Mouse (Mus musculus) hindbrain, embryonic 10.5 days (tissue): Measurements from ENCODE around the gene Rhbdl2. TPM values are rescaled to one million over a fixed set of nuclear protein-coding genes. Genes with fewer than 3 reads are reported as not detected.

Source experiments
- DNase-seq: peaks from one replicate; pipeline ENCODE4 v3.0.0-alpha.2; 2017; ENCODE audit warnings: low spot score
- H3K27ac ChIP-seq: fragments of 300-500 bp; sonication (generic); 2 replicates; pipeline ENCODE4 v1.5.1; 2016; ENCODE audit warnings: mild to moderate bottlenecking, moderate library complexity
- H3K27me3 ChIP-seq: fragments of 300-500 bp; sonication (generic); 2 replicates; pipeline ENCODE4 v1.6.1; 2016; ENCODE audit warnings: mild to moderate bottlenecking; ENCODE audit not compliant: poor library complexity, insufficient read depth, severe bottlenecking
- H3K36me3 ChIP-seq: fragments of 300-500 bp; sonication (generic); 2 replicates; pipeline ENCODE4 v1.6.1; 2016; ENCODE audit warnings: mild to moderate bottlenecking, moderate library complexity
- H3K4me1 ChIP-seq: fragments of 300-500 bp; sonication (generic); replicated peaks from 2 replicates; pipeline ENCODE4 v1.6.1; 2016; ENCODE audit warnings: mild to moderate bottlenecking
- H3K4me3 ChIP-seq: fragments of 300-500 bp; sonication (generic); 2 replicates; pipeline ENCODE4 v1.5.1; 2016; ENCODE audit warnings: mild to moderate bottlenecking, moderate library complexity
- H3K9me3 ChIP-seq: fragments of 300-500 bp; sonication (generic); 2 replicates; pipeline ENCODE4 v1.6.1; 2016; ENCODE audit warnings: mild to moderate bottlenecking, moderate library complexity
- WGBS: fragments of 180-500 bp; shearing (Covaris S2); methylation state at CpG from one replicate; pipeline ENCODE4 v1.1.7; 2016; 5-methylcytosine and 5-hydroxymethylcytosine counted together
- polyA plus RNA-seq: library from polyadenylated mRNA; unstranded; fragments of >200 nt; fragmentation: Nextera tagmentation; extraction: Ambion mirVana; gene quantifications from 2 replicates; pipeline ENCODE4 v1.2.1, GENCODE M21; 2016

Gene Rhbdl2
- polyA plus RNA-seq, 1 experiment from 2014 or later, result 0.38 TPM

DNA sequence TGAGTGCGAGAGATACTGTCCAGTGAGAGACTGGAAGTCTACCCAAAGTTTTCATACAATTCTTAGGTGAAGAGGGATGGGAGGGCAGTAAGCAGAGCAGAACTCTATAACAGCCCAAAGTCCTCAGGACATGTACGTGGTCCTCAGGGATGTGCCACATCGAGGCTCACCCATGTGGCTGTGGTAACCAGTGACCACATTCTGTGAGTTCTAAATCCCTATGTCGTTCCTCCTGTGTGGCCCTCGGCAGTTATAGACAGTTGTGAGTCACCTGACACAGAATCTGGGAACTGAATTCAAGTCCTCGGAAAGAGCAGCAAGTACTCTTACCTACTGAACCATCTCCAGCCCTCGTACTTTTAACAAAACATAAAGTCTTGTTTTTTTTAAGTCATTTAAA is 70.4 kb downstream of the Rhbdl2 start:
- no peak overlapping the region for H3K4me3 ChIP-seq

DNA sequence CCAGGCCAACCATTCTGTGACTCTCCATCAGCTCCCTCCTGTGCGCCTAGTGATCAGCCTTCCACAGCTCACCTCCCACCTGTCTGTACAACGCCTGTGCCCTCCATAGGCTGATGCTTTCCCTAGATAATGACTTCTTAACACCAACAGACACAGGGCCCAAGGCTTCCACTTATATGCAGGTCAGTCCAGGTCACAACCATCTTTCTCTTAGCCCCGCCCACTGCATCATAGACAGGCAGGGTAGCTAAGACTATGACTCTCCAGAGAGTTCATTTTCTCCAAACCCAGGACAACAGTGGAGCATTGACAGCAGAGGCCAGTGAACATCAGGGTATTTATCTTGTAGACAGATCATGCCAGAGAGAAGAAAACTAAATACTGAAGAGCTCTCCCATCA is 71.7 kb downstream of the Rhbdl2 start, which contains the start of gene 4933427I04Rik:
TSS of gene 4933427I04Rik (plus strand) at position 301 of the 400 bp plus-strand sequence.
- no peak for DNase-seq

More for the DNA sequence above, 70.4 kb downstream of the Rhbdl2 start:
- 91% methylated on average over 7 of the region's 7 CpGs for WGBS
- no peaks in the 10 kb centered on the region for H3K27me3 ChIP-seq
- H3K27ac ChIP-seq, result no peak overlapping the region
- no peak for DNase-seq
- H3K4me1 ChIP-seq, result no peaks in the 10 kb centered on the region
- no peaks in the 10 kb centered on the region for H3K36me3 ChIP-seq
- no peaks in the 10 kb centered on the region for H3K9me3 ChIP-seq

DNA sequence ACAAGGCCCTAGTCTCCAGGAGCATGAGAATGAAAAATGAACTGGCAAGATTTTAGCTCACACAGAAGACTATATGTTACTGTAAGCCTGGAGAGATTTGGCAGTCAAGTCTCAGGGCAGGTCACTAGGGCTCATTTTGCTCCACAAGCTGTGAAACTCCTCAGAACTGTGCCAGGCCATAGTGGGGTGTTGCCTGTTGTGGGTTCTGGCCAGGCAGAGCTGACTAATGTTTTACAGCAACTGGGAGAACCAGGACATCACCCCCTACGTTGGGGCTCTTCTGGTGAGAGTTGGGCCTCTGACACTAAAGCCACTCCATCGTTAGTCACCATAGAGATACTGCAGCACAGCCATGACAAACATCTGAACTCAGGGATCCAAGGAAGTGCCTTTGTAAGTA is 72.1 kb downstream of the Rhbdl2 start:
- H3K4me3 ChIP-seq, result no peak overlapping the region
- H3K27ac ChIP-seq, result no peak overlapping the region
- H3K36me3 ChIP-seq, result no peaks in the 10 kb centered on the region
- WGBS, result 65% methylated on average over 2 of the region's 2 CpGs
- DNase-seq, result no peak
- H3K9me3 ChIP-seq, result no peaks in the 10 kb centered on the region
- H3K27me3 ChIP-seq, result no peaks in the 10 kb centered on the region
- no peaks in the 10 kb centered on the region for H3K4me1 ChIP-seq

More for the DNA sequence above, 71.7 kb downstream of the Rhbdl2 start, which contains the start of gene 4933427I04Rik:
- no peaks in the 10 kb centered on the region for H3K4me1 ChIP-seq
- no peak within 1 kb of the TSS for H3K4me3 ChIP-seq
- no peaks in the 10 kb centered on the region for H3K36me3 ChIP-seq
- no peaks in the 10 kb centered on the region for H3K27me3 ChIP-seq
- no peak within 1 kb of the TSS for H3K27ac ChIP-seq
- H3K9me3 ChIP-seq, result no peaks in the 10 kb centered on the region
- 81% methylated on average over 3 of the region's 3 CpGs for WGBS

DNA sequence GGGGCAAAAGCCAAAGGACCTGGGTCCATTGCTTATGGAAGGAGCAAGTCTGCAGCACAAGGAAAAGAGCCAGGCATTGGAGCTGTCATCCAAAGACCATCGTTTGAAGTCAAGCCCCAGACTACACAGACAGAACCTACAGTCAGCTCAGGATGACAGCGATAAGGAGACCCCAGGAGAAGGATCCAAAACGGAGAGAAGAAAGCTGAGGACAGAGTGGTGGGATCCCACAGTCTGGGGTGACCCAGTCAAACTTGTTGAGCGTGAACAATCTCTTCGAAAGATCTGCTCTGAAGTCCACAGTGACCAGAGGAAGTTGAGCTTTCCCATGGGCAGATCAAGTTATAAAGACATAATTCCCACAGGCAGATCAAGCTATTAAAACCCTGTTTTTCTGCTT is 72.9 kb downstream of the Rhbdl2 start:
- H3K4me1 ChIP-seq, result no peaks in the 10 kb centered on the region
- H3K36me3 ChIP-seq, result no peaks in the 10 kb centered on the region
- H3K9me3 ChIP-seq, result no peaks in the 10 kb centered on the region
- no peak for DNase-seq
- H3K27ac ChIP-seq, result no peak overlapping the region
- WGBS, result 84% methylated on average over 5 of the region's 5 CpGs
- H3K27me3 ChIP-seq, result no peaks in the 10 kb centered on the region
- H3K4me3 ChIP-seq, result no peak overlapping the region

Other genes with a start within 250 kb of the Rhbdl2 start
- gene Macf1, start 103.5 kb upstream of the Rhbdl2 start, polyA plus RNA-seq, result 36.5 and 42.3 TPM in 2 replicates
- 349 and 378 TPM in 2 replicates for gene Ndufs5, start 69.7 kb upstream of the Rhbdl2 start, polyA plus RNA-seq
- gene Akirin1, start 37.5 kb upstream of the Rhbdl2 start, polyA plus RNA-seq, result 66.7 and 78.6 TPM in 2 replicates
- gene 4933427I04Rik, start 71.8 kb downstream of the Rhbdl2 start, polyA plus RNA-seq, result 0.10 and 0.16 TPM in 2 replicates
- 56.1 and 72.2 TPM in 2 replicates for gene Mycbp, start 117.0 kb downstream of the Rhbdl2 start, polyA plus RNA-seq
- gene Rragc, start 129.6 kb downstream of the Rhbdl2 start, polyA plus RNA-seq, result 40.6 and 47.1 TPM in 2 replicates
- not detected in 2 replicates for gene 4930535I16Rik, start 130.1 kb downstream of the Rhbdl2 start, polyA plus RNA-seq